Mouse (Mus musculus) urinary bladder, adult 18-20 months (tissue): ENCODE results near the gene Kat7.

ENCODE experiments used
- DNase-seq, 2 experiments: peaks; one replicate each; pipeline ENCODE4 v3.0.0; 2022; ENCODE audit warnings: low spot score in 2 of 2, mixed read lengths in 2 of 2

The Kat7 gene

GRCm38 (mm10) chr11:95231688-95232328, 78.2 kb downstream of the Kat7 start:
- DNase-seq: peak; percentile 43 to 64

- DNase-seq: no peak
These were observed 82.6 kb downstream of the Kat7 start for GRCm38 (mm10) chr11:95227467-95227866.

- DNase-seq: no peak
These were observed 84.6 kb downstream of the Kat7 start for GRCm38 (mm10) chr11:95225448-95225847.
